Mouse (Mus musculus) telencephalon, adult 2 months (tissue): ENCODE measurements around the gene Igtp.
A peak's percentile ranks its signal among the peaks of the same experiment; 100 is the strongest.
"Not testable (repeated sequence)": the region's sequence is repeated elsewhere in the genome, so short reads cannot be mapped to it uniquely, and the experiment has no call there.

Experiments used
- DNase-seq: peaks from one replicate; pipeline ENCODE4 v3.0.0-alpha.2; 2011; ENCODE audit warnings: low read depth, low spot score

Gene Igtp

DNA sequence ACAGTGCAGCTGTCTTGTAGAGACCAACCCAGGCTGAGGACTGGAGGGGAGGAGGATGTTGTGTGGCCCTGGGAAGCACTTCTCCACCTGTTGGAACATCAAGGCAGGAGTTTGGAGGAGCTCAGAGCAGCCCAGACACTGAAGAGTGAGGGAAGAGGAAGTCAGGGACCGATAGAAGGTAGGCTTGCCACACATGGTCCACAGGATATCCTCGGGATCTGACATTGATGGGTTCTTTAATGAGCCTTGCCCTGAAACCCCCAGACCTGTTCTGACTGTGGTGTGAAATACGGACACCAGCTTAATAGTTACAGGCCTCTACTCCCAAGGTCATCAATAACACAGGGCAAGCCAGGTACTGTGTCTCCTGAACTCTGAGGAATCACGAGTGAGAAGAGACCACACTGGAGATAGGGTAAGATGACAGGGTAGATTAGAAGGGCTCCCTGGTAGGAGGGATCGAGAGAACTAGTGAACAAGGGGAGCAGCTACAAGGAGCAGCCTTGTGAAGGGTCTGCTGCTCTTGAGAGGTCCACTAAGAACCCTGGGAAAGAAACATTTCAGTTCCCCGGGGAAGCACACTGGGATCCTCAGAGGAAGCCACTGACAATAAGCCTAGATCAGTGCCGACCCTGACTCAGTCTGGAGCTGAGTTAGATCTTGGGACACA lies 14.5 kb downstream of the Igtp start:
- no peak for DNase-seq

- no peak for DNase-seq
Observed at GRCm38 (mm10) chr11:58214391-58215048, 15.2 kb downstream of the Igtp start.

- DNase-seq, result not testable (repeated sequence)
Observed at GRCm38 (mm10) chr11:58215049-58215430, 15.7 kb downstream of the Igtp start.

GRCm38 (mm10) chr11:58215814-58216213 lies 16.5 kb downstream of the Igtp start:
- DNase-seq, result no peak

DNA sequence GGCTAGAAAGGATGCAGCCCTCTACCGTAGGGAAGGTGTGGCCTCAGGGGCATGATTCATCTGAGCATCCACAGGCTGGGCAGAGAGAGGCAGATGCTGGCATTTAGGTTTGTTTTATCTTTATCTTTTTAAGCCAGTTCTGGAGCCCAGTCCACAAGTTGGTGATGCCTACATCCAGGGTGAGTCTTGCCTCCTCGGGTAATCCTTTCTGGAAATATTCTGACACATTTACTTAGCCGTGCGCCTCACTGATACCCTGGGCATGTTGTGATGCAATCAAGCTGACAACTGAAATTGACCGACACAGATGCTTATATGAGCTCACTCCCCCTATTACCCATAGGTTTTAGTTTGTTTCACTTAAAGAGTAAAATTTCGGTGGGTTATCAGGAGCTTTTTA lies 17.5 kb downstream of the Igtp start:
- DNase-seq, result no peak

- no peak for DNase-seq
Observed at GRCm38 (mm10) chr11:58223751-58224150, 24.4 kb downstream of the Igtp start.

DNA sequence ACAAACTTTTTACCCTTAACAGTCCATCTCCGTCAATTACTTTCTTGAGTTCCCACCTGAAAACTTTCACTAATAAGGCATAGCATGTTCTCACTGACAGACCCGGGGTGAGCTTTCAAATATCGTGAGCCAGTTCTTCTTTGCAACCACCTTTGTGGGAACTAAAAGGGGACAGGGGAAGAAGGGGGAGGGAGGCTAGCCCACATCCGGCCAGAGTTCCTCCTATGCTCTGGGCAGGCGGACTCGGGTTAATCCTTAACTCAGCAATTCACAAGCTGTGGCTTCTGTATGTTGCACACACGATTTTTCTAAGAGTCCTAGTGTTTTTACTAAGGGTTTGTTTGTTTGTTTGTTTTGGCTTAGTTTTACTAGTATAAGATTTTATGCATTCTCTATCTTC lies 25.0 kb downstream of the Igtp start:
- peak; percentile 12 for DNase-seq

DNA sequence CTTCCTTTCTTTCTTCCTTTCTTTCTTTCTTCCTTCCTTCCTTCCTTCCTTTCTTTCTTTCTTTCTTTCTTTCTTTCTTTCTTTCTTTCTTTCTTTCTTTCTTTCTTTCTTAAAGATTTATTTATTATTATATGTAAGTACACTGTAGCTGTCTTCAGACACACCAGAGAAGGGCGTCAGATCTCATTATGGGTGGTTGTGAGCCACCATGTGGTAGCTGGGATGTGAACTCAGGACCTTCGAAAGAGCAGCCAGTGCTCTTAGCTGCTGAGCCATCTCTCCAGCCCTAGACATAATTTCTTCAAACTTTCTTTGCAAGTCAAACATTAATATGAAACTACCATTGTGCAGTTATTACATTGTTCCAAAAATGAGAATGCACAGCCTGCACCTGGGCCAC lies 25.5 kb downstream of the Igtp start:
- DNase-seq, result not testable (repeated sequence)

DNA sequence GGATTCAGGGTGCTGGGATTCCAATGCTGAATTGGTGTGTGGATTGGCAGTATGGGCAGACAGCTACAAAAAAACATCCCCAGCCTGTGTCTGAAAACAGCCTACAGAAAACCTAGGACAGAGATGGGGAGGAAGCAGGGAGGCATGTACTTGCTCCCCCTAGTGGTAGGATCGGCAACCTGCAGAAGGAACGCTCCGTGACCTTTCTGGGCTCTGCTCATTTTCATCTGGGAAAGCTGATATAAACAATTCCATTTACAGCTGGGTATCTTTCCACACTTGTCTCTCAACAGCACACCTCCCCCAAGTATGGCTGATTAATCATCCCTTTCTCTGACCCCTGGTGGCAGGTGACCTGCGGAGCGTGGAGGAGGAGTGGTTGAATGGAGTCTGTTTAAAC lies 26.3 kb downstream of the Igtp start:
- peak; percentile 23 for DNase-seq

DNA sequence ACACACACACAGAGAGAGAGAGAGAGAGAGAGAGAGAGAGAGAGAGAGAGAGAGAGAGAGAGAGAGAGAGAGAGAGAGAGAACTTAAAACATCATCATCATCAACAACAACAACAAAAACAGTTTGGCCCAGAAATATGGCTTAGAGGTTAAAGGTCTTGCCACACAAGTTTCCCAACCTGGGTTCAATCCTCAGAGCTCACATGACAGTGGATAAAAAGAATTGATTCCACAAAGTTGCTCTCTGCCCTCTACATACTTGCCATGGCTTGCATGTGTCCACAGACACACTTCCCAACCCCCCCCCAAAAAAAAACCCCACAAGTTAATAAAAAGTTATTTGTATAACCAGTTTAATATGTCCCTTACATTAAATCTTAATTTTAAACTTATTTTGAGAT lies 27.1 kb downstream of the Igtp start:
- no peak for DNase-seq

GRCm38 (mm10) chr11:58228021-58228420 lies 28.7 kb downstream of the Igtp start:
- DNase-seq, result not testable (repeated sequence)

- no peak for DNase-seq
Observed at GRCm38 (mm10) chr11:58230396-58230910, 31.1 kb downstream of the Igtp start.

DNA sequence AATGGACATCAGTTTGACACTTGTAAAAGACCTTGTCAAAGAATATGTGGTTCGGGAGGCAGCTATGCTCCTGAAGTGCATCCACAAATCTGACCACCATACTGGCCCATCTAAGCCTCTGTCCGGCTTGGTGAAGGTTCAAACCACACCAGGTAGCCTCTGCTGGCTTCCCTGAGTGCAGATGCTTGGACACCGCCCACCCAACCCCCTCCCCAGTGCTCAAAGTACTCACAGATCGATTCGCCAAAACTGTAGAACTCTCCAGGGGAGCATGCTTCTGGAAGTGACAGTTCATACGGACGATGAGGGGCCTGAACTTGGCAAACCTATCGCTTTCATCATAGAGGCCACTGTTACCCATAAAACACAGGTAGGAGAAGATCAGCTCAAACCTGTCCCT lies 31.8 kb downstream of the Igtp start:
- no peak for DNase-seq

DNA sequence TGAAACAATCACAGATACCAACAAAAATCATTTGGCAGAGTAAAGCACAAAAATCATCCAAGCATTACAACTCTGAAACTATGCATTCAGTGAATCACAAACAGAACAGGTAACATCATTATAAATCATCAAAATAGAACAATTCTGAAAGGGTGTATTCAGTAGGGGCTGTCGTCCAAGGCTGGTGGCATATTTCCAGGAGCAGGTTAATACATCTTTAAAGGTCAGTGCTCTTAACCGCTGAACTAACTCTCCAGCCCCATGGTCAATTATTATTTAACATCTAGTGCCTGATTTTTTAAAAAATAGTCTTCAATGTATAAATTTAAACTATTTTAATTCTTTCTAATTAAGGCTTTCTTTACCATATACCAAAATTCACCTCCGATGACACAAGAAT lies 35.2 kb downstream of the Igtp start:
- DNase-seq, result not testable (repeated sequence)

DNA sequence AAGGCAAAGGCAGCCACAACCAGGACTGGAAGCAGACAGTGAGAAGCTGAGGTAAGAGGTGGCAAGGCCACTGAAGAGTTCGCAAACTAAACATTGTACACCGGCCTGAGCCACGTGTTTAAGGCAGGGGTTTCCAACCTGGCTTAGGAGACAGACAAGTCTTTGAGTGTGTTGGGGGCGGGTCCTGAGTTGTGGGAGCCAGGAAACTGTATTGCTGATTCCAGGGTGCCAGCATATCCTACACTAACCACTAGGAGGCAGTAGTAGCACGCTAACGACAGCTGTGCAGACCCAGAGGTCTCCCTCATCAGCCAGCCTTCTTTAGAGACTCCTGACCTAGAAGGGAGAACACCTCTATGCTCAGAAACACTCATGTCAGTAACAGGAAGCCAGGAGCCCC lies 35.8 kb downstream of the Igtp start:
- DNase-seq, result no peak

DNA sequence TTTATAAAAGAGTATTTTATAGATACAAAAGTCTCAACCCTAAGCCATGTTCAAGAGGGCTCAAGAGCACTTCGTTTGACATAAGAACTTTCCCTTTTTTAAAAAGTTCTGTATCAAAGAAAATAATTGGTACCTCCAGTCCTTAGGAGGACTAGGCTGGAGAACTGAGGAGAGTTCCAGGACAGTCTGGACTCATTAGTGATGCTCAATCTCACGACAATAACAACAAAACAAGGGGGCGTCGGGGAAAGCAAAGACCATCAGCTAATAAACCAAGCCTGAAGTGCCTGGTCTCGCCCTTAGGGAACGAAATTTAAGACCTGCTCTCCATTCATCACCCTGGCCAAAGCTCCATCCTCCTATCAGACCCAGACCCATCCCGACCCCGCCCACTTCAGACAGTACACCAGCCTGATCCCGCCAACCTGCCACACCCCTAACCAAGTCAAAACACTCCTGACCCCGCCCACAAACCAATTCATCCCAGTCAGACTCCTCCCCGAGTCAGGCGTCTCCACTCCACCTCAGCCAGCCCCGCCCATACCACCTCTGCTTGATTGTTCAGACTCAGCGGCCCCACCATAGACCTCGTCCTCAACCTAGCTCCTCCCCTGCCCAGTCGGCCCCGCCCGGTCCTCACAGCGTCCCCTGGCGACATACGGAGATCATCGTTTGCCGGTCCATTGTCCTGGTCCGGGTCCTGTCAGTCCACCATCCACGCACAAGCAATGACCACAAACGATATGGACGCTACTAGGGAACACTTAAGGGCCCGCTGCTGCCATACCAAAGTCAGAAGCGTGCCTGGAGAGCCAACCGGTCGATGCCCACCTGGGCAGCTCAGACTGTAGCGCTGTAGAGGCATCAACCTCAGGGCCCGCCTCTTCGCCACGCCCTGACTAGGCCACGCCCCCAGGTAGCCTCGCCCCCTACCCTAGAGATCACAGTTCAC lies 39.8 kb downstream of the Igtp start:
- DNase-seq, result no peak

GRCm38 (mm10) chr11:58247294-58247693 lies 47.9 kb downstream of the Igtp start:
- no peak for DNase-seq

GRCm38 (mm10) chr11:58249203-58249981 lies 50.0 kb downstream of the Igtp start:
- no peak for DNase-seq

DNA sequence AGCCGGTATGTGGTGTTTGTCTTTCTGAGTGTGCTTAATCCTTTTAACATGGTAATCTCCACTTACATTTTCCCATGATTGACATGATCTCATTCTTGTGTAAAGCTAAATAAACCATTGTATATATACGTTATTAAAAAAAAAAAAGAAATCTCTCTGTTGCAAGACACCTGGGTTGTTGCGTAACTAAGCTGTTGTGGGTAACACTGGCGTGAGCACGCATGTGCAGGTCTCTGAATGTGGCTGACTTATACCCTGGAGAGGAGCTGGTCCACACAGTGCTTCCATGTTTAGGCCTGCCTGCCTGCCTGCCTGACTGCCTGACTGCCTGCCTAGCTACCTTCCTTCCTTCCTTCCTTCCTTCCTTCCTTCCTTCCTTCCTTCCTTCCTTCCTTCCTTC lies 51.2 kb downstream of the Igtp start:
- DNase-seq, result no peak

GRCm38 (mm10) chr11:58254411-58254810 lies 55.1 kb downstream of the Igtp start:
- DNase-seq, result peak; percentile 19
